Mouse (Mus musculus) ES-E14 (cell line): ENCODE measurements around the gene Disc1.

Experiments used
- CHD2 ChIP-seq: IDR thresholded peaks from 2 replicates; pipeline ENCODE4 v1.6.1; 2014; ENCODE audit warnings: mild to moderate bottlenecking, low read depth, low read length, inconsistent platforms
- HCFC1 ChIP-seq: IDR thresholded peaks from 2 replicates; pipeline ENCODE4 v1.6.1; 2012; ENCODE audit warnings: low read length, inconsistent platforms, borderline replicate concordance; ENCODE audit not compliant: insufficient read depth
- MAFK ChIP-seq: IDR thresholded peaks from 2 replicates; pipeline ENCODE4 v1.6.1; 2014; ENCODE audit warnings: mild to moderate bottlenecking, low read depth, low read length, inconsistent platforms; ENCODE audit not compliant: insufficient read depth
- ZC3H11A ChIP-seq: IDR thresholded peaks from 2 replicates; pipeline ENCODE4 v1.6.1; 2012; ENCODE audit warnings: low read depth, mild to moderate bottlenecking, inconsistent platforms, low read length, borderline replicate concordance
- ZNF384 ChIP-seq: IDR thresholded peaks from 2 replicates; pipeline ENCODE4 v1.6.1; 2012; ENCODE audit warnings: low read depth, low read length, inconsistent platforms

- no peak for TF ChIP-seq ZNF384
- TF ChIP-seq MAFK = no peak
- TF ChIP-seq ZC3H11A = no peak
- no peak for TF ChIP-seq CHD2
- TF ChIP-seq HCFC1 = no peak
Measured at GRCm38 (mm10) chr8:125177091-125177490, 123.1 kb downstream of the Disc1 start.
